Mouse (Mus musculus): ENCODE data around the gene Raver2. TPM values are rescaled to one million over a fixed set of nuclear protein-coding genes. Genes with fewer than 3 reads are reported as not detected.
"Not testable (repeated sequence)": the region's sequence is repeated elsewhere in the genome, so short reads cannot be mapped to it uniquely, and the experiment has no call there.

Raver2 gene
- total RNA-seq (2021) = 1 to 10 TPM; 5.9 TPM
- long read RNA-seq, experiment 1, full-length matches to known transcripts = 7 of 12 reads
- long read RNA-seq, experiment 1, partial matches to known transcripts = 1 of 12 reads
- long read RNA-seq, experiment 1, other reads (novel, unspliced or antisense) = 4 of 12 reads
- long read RNA-seq, experiment 2, full-length matches to known transcripts = 4 of 9 reads
- long read RNA-seq, experiment 2, partial matches to known transcripts = 1 of 9 reads
- long read RNA-seq, experiment 2, other reads (novel, unspliced or antisense) = 4 of 9 reads

- DNase-seq = peak; percentile 63
These were observed at the start of gene Raver2 for GRCm38 (mm10) chr4:101068786-101069153. Raver2 (plus strand) TSS chr4:101068983.

- no peak for DNase-seq
These were observed 48.2 kb upstream of the Raver2 start, which contains the start of gene Gm10577 for GRCm38 (mm10) chr4:101020596-101020995. Gm10577 (minus strand) TSS chr4:101020696.

GRCm38 (mm10) chr4:101026566-101026965 is 42.2 kb upstream of the Raver2 start:
- no peak for DNase-seq

DNA sequence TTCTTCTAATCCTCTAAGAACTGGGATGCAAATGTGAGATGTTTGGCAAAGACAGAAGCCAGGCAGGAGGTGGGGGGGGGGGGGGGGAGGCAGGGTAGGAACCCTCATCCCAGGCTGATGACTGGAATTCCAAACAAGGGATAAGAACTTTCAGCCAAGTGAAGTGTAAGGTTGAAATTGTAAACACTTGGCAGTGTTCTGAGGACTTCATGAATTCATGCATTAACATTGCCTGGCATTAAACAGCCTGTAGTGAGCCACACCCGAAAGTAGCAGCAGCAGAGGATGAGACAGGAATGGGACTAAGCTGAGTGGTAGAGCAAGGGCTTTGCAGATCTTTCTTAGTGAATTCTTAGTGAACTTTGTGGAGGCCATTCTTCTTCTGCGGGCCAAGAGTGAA is 41.8 kb upstream of the Raver2 start:
- no peak for DNase-seq

GRCm38 (mm10) chr4:101027852-101028411 is 40.9 kb upstream of the Raver2 start:
- no peak for DNase-seq

DNA sequence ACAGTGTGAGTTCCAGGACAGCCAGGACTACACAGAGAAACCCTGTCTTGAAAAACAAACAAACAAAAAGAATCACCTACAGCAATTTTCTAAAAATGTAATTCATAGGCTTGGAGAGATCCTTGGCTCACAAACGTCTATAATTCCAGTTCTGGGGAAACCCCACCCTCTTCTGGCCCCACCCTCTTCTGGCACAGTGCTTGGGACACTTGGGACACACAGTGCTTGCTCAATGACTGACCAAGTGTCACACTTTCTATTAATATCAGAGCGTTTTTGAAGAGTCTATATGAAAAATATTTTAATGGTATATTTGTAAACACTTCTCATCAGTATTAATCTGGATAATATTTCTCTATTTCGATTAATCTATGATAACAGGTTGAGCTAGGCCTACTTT is 35.7 kb upstream of the Raver2 start:
- DNase-seq = no peak

- no peak for DNase-seq
These were observed 33.7 kb upstream of the Raver2 start for GRCm38 (mm10) chr4:101035131-101035530.

- no peak for DNase-seq
These were observed 31.6 kb upstream of the Raver2 start for GRCm38 (mm10) chr4:101037156-101037555.

DNA sequence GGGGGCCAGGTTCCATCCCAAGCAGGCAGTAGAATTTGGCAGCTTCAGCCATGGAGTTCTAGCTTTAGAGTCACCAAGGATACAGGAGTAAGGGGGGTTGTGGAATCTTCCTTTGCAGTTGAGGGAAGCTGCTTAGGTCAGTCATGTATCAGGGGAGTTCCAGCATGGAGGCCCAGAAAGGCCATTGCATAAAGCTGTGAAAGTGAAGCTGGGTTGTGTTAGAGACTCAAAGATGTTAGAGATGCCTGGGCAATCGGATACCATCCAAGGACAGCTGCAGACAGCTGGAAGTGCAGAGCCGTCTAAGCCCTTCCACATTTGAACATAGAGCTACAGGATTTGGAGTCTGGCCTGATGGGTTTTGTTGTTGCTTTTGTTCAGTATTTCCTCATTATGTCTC is 25.1 kb upstream of the Raver2 start:
- DNase-seq = no peak

DNA sequence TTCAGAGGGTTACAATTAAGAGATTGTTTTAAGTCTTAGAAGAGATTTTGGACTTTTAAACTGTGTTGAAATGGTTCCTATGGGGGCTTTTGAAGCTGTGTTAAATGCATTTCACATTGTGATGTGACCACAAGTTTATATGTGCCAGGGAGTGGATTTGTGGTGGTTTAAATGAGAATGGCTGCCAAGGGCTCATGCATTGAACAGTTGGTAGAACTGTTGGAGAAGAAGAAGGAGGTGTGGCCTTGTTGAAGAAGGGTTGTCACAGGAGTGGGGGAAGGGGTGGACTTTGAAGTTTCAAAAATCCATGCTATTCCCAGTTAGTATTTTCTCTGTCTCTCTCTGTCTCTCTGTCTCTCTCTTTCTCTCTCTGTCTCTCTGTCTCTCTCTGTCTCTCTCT is 24.6 kb upstream of the Raver2 start:
- DNase-seq = no peak

DNA sequence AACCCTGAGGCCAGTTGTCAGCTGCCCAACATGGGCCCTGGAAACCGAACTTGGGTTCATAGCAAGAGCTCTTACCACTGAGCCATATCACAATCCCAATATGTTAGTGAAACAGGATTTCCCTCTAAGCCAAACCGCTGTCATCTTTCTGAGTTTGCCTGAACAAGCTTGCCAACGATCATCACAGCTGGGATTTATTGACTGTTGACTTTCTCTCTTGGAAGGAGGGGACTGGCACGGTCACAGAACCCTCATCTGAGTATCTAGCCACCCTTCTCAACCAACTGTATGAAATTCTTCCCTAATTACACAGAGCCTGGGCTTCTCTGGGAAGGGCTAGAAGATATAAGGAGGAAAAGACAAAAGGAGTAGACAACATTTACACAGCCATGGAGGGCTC is 22.2 kb upstream of the Raver2 start:
- no peak for DNase-seq

- no peak for DNase-seq
These were observed 6.6 kb upstream of the Raver2 start for GRCm38 (mm10) chr4:101062146-101062545.

DNA sequence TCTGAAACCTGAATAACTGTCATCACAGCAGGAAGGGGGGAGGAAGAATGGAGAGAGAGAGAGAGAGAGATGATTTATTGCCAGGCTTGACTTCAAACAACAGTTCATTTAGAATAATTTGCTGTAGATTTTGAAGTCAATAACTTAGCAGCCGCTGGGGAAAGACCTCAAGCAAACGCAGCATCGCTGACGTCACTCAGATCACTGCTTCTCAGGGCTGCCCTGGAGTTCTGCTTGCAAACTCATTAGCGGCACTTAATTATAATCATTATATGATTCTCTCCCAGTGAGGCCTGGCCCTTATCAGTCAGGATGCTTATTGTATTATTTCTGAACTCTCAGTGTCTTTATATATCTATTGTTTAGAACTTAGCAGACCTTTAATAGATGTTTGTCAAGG is 2.4 kb upstream of the Raver2 start:
- no peak for DNase-seq

DNA sequence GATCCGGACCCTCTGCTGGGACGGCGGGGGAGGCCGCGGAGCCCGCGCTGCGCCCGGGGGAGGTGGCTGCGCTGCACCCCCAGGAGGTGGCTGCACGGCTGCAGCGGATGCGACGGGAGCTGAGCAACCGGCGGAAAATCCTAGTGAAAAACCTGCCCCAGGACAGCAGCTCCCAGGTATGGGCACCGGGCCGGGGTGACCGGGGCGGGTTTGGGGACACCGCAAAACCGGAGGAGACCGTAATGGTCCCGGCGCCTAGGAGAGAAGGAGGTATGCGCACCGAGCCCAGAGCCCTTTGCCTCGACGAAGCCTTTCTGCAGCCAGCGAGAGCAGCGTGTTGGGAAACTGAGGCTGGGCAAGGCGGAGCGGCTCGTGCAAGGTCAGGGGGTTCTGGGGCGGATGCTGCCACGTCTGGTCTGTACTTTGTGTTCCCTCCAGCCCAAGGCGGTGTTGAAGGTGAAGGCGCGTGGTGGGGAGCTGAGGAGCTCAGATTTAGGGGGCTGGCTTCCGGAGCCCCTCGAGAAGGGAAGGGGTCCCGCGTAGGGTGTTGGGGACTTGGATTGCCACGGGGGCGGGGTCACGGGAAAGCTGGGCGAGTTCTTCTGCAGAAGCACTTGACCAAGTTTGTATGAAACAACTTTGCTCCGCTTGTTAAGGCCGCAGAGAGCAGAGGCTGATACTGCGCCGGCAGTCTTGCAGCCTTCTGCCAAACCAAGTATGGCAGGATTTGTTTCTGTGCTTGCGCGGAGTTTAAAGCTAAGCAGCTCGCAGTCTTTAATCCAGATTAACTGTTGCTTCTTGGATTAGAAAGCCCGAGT is 580 bp downstream of the Raver2 start:
- DNase-seq = peak; percentile 39

GRCm38 (mm10) chr4:101071570-101071969 is 2.8 kb downstream of the Raver2 start:
- DNase-seq = no peak

- DNase-seq = no peak
These were observed 7.6 kb downstream of the Raver2 start for GRCm38 (mm10) chr4:101076425-101076824.

- no peak for DNase-seq
These were observed 11.2 kb downstream of the Raver2 start for GRCm38 (mm10) chr4:101080016-101080415.

DNA sequence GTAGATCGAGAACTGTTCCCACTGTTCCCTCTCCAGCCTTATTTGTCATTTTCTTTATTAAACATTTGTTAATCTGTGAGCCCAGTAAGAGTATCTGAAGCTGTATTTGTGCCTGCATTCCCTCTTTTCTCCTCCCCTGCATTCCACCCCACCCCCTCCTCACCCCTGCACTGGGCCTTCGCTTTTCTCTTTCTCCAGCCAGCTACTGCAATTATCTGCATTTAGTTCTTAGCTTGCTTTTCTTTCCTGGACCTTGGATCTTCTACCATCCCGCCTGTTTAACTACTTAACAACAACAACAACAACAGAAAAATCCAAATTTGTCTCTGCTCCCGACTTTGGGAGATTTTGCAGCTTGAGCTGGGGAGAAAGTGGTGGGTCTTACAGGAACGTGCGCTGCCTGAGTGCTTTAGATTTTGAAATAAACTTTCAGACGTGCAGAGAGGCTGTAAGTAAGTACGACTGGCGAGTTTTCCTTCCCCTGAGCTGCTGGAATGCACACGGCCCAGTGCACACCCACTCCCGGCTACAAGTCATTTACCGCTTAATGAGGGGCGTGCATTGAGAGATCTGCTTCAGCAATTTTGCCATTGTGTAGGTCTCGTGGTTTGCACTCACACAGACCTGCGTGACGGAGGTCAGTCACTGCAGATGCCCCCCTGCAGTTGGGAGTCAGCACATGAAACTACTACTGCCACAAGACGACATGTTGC is 13.5 kb downstream of the Raver2 start:
- no peak for DNase-seq

DNA sequence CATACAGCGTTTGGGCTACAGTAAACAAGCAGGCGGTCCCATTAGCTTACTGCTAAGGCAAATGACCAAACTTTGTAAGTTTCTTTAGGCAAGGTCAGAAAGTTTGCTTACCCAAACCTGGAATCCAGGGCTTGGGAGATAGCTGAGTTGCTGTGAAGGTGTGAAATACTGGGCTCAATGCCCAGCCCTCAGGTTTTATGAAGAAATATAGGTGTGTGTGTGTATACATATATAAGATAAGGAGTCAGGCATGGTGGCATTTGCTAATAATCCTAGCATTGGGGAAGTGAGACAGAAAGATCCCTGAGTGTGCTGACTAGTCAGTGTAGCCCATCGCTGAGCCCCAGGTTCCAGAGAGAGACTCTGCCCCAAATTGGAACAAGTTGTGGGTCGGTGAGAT is 16.1 kb downstream of the Raver2 start:
- no peak for DNase-seq

GRCm38 (mm10) chr4:101086040-101086439 is 17.3 kb downstream of the Raver2 start:
- no peak for DNase-seq

- no peak for DNase-seq
These were observed 18.9 kb downstream of the Raver2 start for GRCm38 (mm10) chr4:101087721-101088120.

GRCm38 (mm10) chr4:101090630-101091029 is 21.8 kb downstream of the Raver2 start:
- DNase-seq = not testable (repeated sequence)

- no peak for DNase-seq
These were observed 24.5 kb downstream of the Raver2 start for GRCm38 (mm10) chr4:101093292-101093691.

Data from gastrocnemius, postnatal 10 days (tissue).